Mouse (Mus musculus) megakaryocyte, embryonic 14.5 days (primary cell): ENCODE results near the gene Samd4b.

Source experiments
- FLI1 ChIP-seq: IDR thresholded peaks from 2 replicates; pipeline ENCODE4 v1.6.1; 2012; ENCODE audit warnings: low read length, inconsistent platforms, mixed read lengths
- GATA1 ChIP-seq: IDR thresholded peaks from 3 replicates; pipeline ENCODE4 v1.6.1; 2012; ENCODE audit warnings: mixed read lengths, low read length, inconsistent platforms, borderline replicate concordance

DNA sequence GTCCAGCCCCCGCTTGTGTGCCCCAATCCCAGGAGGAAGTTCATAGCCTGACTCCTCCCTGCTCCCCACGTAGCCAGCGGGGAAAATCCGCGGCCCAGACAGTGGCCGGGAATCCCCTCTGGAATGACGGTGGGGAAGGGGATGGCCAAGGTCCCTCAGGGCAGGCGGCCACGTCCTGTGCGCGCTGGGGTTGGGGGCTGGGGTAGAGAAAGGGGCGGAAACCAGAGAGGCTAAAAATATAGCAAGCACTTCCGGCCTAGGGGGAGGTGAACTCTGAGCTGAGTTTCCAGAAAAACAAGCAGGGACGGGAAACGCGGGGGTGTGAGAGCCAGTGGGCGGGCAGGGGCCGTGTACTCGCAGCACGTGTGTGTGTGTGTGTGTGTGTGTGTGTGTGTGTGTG lies 216.0 kb downstream of the Samd4b start:
- TF ChIP-seq GATA1 (no peak), FLI1 (0 out of 2 replicates have a peak, but pooled peaks have one; percentile 30)
